Mouse (Mus musculus): ENCODE measurements at regions not wholly inside any gene's neighbourhood (a gene's known extent, or its start where the extent isn't known, plus 50 kb on each side); places are given as distances from the start of the nearest gene placed in this dataset.

GRCm38 (mm10) chr11:16637679-16638078, 114.3 kb upstream of the Egfr start:
- dilution Hi-C loops (cut with MboI; ENCODE audit: extremely low pct_ligation_motif_present, extremely low pct_unique_long_range_greater_than_20kb, low sequenced_read_pairs) (no loop called here), in situ Hi-C loops (cut with MboI; ENCODE audit: low pct_ligation_motif_present, low pct_unique_long_range_greater_than_20kb, low sequenced_read_pairs) (no loop called here)
- Histone ChIP-seq H3K9me3 (replicated peaks; ENCODE audit: low read length) (no peaks in the 10 kb centered on the region), H3K27me3 (replicated peaks) (no peaks in the 10 kb centered on the region), H3K79me2 (replicated peaks; ENCODE audit: control insufficient read depth, extremely low read depth, insufficient read depth, poor library complexity, severe bottlenecking) (no peaks in the 10 kb centered on the region), H3K4me3 (replicated peaks in 1 of 3; ENCODE audit: low read depth in 2 of 3, low read length in 2 of 3, poor library complexity in 1 of 3) (no peak overlapping the region), H3K9ac (ENCODE audit: insufficient read depth, low read depth) (no peak overlapping the region), H3K27ac (ENCODE audit: insufficient read depth, low read depth) (no peak overlapping the region), H3K36me3 (replicated peaks in 1 of 2; ENCODE audit: control insufficient read depth in 1 of 2, insufficient read depth in 1 of 2, low read length in 1 of 2) (no peaks in the 10 kb centered on the region), H3K4me2 (ENCODE audit: insufficient read depth, low read depth, poor library complexity, severe bottlenecking) (no peak overlapping the region), H3K4me1 (ENCODE audit: control insufficient read depth in 1 of 2, insufficient read depth in 2 of 2) (peaks cover 0 to 5% of the 10 kb centered on the region in 2 experiments; a peak in 1 of 4 replicates)
- no peak for DNase-seq (ENCODE audit: extremely low read depth)
- TF ChIP-seq NELFE (IDR thresholded peaks at IDR 0.05; ENCODE audit: low read depth, low read length) (no peak), PAX5 (IDR thresholded peaks at IDR 0.05; ENCODE audit: low read length) (no peak), JUN (IDR thresholded peaks at IDR 0.05; ENCODE audit: insufficient read depth, low read depth, low read length) (no peak), EP300 (IDR thresholded peaks at IDR 0.05; ENCODE audit: low read length) (no peak), ZC3H11A (IDR thresholded peaks at IDR 0.05; ENCODE audit: low read depth, low read length) (no peak), UBTF (IDR thresholded peaks at IDR 0.05; ENCODE audit: low read depth, low read length) (no peak), MXI1 (IDR thresholded peaks at IDR 0.05; ENCODE audit: low read depth, low read length) (no peak), IRF4 (IDR thresholded peaks at IDR 0.05; ENCODE audit: low read depth, low read length) (no peak), SMC3 (IDR thresholded peaks at IDR 0.05; ENCODE audit: low read depth, low read length) (no peak), KAT2A (IDR thresholded peaks at IDR 0.05; ENCODE audit: insufficient replicate concordance, low read length) (no peak), RCOR1 (conservative IDR thresholded peaks at IDR 0.05; ENCODE audit: low read depth, low read length) (no peak), MAZ (IDR thresholded peaks at IDR 0.05; ENCODE audit: low read depth, low read length) (no peak), ELF1 (IDR thresholded peaks at IDR 0.05; ENCODE audit: low read depth, low read length) (no peak), NRF1 (IDR thresholded peaks at IDR 0.05; ENCODE audit: low read depth, low read length) (no peak), POLR2A (IDR thresholded peaks at IDR 0.05; ENCODE audit: low read depth, low read length) (no peak), POLR2AphosphoS2 (IDR thresholded peaks at IDR 0.05; ENCODE audit: low read depth, low read length) (no peak), MYC (IDR thresholded peaks at IDR 0.05; ENCODE audit: low read depth, low read length) (no peak), BHLHE40 (IDR thresholded peaks at IDR 0.05; ENCODE audit: low read depth, low read length) (no peak), USF1 (IDR thresholded peaks at IDR 0.05; ENCODE audit: low read depth, low read length) (no peak)

- in situ Hi-C loops (cut with MboI; ENCODE audit: low pct_ligation_motif_present, low pct_unique_long_range_greater_than_20kb, low sequenced_read_pairs) (no loop called here), dilution Hi-C loops (cut with MboI; ENCODE audit: extremely low pct_ligation_motif_present, extremely low pct_unique_long_range_greater_than_20kb, low sequenced_read_pairs) (no loop called here)
- H3K27me3 ChIP-seq (replicated peaks): no peaks in the 10 kb centered on the region
- no peak for DNase-seq (ENCODE audit: extremely low read depth)
- no peak overlapping the region for H3K4me3 ChIP-seq (replicated peaks in 1 of 3; ENCODE audit: low read depth in 2 of 3, low read length in 2 of 3, poor library complexity in 1 of 3)
- H3K36me3 ChIP-seq (replicated peaks in 1 of 2; ENCODE audit: control insufficient read depth in 1 of 2, insufficient read depth in 1 of 2, low read length in 1 of 2): no peaks in the 10 kb centered on the region
- H3K4me1 ChIP-seq (ENCODE audit: control insufficient read depth in 1 of 2, insufficient read depth in 2 of 2): peaks cover 0 to 5% of the 10 kb centered on the region in 2 experiments; a peak in 1 of 4 replicates
- no peak overlapping the region for H3K4me2 ChIP-seq (ENCODE audit: insufficient read depth, low read depth, poor library complexity, severe bottlenecking)
- H3K9ac ChIP-seq (ENCODE audit: insufficient read depth, low read depth): no peak overlapping the region
- H3K79me2 ChIP-seq (replicated peaks; ENCODE audit: control insufficient read depth, extremely low read depth, insufficient read depth, poor library complexity, severe bottlenecking): no peaks in the 10 kb centered on the region
- no peaks in the 10 kb centered on the region for H3K9me3 ChIP-seq (replicated peaks; ENCODE audit: low read length)
- no peak overlapping the region for H3K27ac ChIP-seq (ENCODE audit: insufficient read depth, low read depth)
- no peak for TF ChIP-seq MYC (IDR thresholded peaks at IDR 0.05; ENCODE audit: low read depth, low read length)
- TF ChIP-seq GABPA (IDR thresholded peaks at IDR 0.05; ENCODE audit: insufficient replicate concordance, low read depth, low read length): no peak
Measured at GRCm38 (mm10) chr11:16638349-16638748, 113.7 kb upstream of the Egfr start.
